Mouse (Mus musculus): Measurements from ENCODE around the gene Mapk10. TPM values are rescaled to one million over a fixed set of nuclear protein-coding genes. Genes with fewer than 3 reads are reported as not detected.
A peak's percentile ranks its signal among the peaks of the same experiment; 100 is the strongest.
"Not testable (repeated sequence)": the region's sequence is repeated elsewhere in the genome, so short reads cannot be mapped to it uniquely, and the experiment has no call there.

Mapk10 gene
- total and polyA plus RNA-seq, 3 experiments, result 0.10 to 0.95 (median 0.47) TPM

DNA sequence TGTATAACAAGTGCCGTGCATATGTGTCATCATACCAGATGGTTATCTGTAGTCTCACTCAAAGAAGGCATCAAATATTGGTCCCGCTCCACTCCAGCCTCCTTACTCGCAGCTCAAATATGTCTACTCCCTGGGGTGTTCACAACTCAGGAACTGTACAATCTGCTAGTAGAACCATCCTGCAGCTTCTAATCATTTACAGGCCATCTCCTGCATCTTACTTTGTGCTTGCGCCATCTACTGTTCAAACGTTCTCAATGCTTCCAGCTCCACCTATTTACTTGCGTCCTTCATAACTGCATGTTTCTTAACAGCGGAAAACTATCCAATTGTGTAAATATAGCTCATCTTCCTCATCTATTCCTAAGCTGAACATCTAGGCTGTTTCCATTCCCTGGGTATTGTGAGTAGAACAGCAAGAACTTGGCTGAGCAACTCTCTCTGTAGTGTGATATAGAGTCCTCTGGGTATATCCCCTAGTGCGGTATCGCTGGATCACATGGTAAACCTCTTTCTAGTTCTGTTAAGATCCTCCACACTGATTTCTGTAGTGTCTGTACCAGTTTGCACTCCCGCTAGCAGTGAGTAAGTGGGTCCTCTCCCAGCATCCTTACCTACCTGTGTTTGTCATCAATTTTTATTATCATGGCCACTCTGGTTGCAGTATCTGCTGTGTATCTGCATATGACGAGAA is 336.4 kb downstream of the Mapk10 start:
- no peak overlapping the region for H3K4me2 ChIP-seq (ENCODE audit: insufficient read depth, low read depth, poor library complexity, severe bottlenecking)
- H3K27me3 ChIP-seq (replicated peaks), result no peaks in the 10 kb centered on the region
- no peak overlapping the region for H3K4me3 ChIP-seq (replicated peaks in 1 of 3; ENCODE audit: low read depth in 2 of 3, low read length in 2 of 3, poor library complexity in 1 of 3)
- H3K9ac ChIP-seq (ENCODE audit: insufficient read depth, low read depth), result no peak overlapping the region
- dilution Hi-C loops (cut with MboI; ENCODE audit: extremely low pct_ligation_motif_present, extremely low pct_unique_long_range_greater_than_20kb, low sequenced_read_pairs), result no loop called here
- peak; percentile 57 for DNase-seq (ENCODE audit: extremely low read depth)
- no peaks in the 10 kb centered on the region for H3K9me3 ChIP-seq (replicated peaks; ENCODE audit: low read length)
- H3K27ac ChIP-seq (ENCODE audit: insufficient read depth, low read depth), result no peak overlapping the region
- no peaks in the 10 kb centered on the region for H3K79me2 ChIP-seq (replicated peaks; ENCODE audit: control insufficient read depth, extremely low read depth, insufficient read depth, poor library complexity, severe bottlenecking)
- TF ChIP-seq CTCF (conservative IDR thresholded peaks at IDR 0.05 in 1 of 2, IDR thresholded peaks at IDR 0.05 in 1 of 2; ENCODE audit: low read depth in 2 of 2, low read length in 2 of 2) (peak; percentile 26 to 79; a peak in 3 of 4 replicates), NRF1 (IDR thresholded peaks at IDR 0.05; ENCODE audit: low read depth, low read length) (no peak), USF1 (IDR thresholded peaks at IDR 0.05; ENCODE audit: low read depth, low read length) (no peak), TCF12 (IDR thresholded peaks at IDR 0.05; ENCODE audit: low read depth, low read length) (no peak), SMC3 (IDR thresholded peaks at IDR 0.05; ENCODE audit: low read depth, low read length) (peak; percentile 74), BHLHE40 (IDR thresholded peaks at IDR 0.05; ENCODE audit: low read depth, low read length) (no peak), RAD21 (IDR thresholded peaks at IDR 0.05; ENCODE audit: low read depth, low read length) (peak; percentile 83)
- in situ Hi-C loops (cut with MboI; ENCODE audit: low pct_ligation_motif_present, low pct_unique_long_range_greater_than_20kb, low sequenced_read_pairs), result loop anchor here (25.0 kb wide), 1 partner anchor 162 kb away; no protein-coding TSS in a partner anchor
- peaks cover 13 to 90% of the 10 kb centered on the region in 2 experiments for H3K36me3 ChIP-seq (replicated peaks in 1 of 2; ENCODE audit: control insufficient read depth in 1 of 2, insufficient read depth in 1 of 2, low read length in 1 of 2)
- no peaks in the 10 kb centered on the region for H3K4me1 ChIP-seq (ENCODE audit: control insufficient read depth in 1 of 2, insufficient read depth in 2 of 2)

GRCm38 (mm10) chr5:102872996-102873395 is 338.1 kb downstream of the Mapk10 start:
- in situ Hi-C loops (cut with MboI; ENCODE audit: low pct_ligation_motif_present, low pct_unique_long_range_greater_than_20kb, low sequenced_read_pairs), result loop anchor here (25.0 kb wide), 1 partner anchor 161 kb away; no protein-coding TSS in a partner anchor
- H3K36me3 ChIP-seq (replicated peaks in 1 of 2; ENCODE audit: control insufficient read depth in 1 of 2, insufficient read depth in 1 of 2, low read length in 1 of 2), result peaks cover 7 to 87% of the 10 kb centered on the region in 2 experiments
- H3K4me1 ChIP-seq (ENCODE audit: control insufficient read depth in 1 of 2, insufficient read depth in 2 of 2); H3K27ac ChIP-seq (ENCODE audit: insufficient read depth, low read depth); H3K4me3 ChIP-seq (replicated peaks in 1 of 3; ENCODE audit: low read depth in 2 of 3, low read length in 2 of 3, poor library complexity in 1 of 3); H3K79me2 ChIP-seq (replicated peaks; ENCODE audit: control insufficient read depth, extremely low read depth, insufficient read depth, poor library complexity, severe bottlenecking); H3K27me3 ChIP-seq (replicated peaks); DNase-seq (ENCODE audit: extremely low read depth); H3K9ac ChIP-seq (ENCODE audit: insufficient read depth, low read depth); H3K9me3 ChIP-seq (replicated peaks; ENCODE audit: low read length); H3K4me2 ChIP-seq (ENCODE audit: insufficient read depth, low read depth, poor library complexity, severe bottlenecking); dilution Hi-C loops (cut with MboI; ENCODE audit: extremely low pct_ligation_motif_present, extremely low pct_unique_long_range_greater_than_20kb, low sequenced_read_pairs): not testable (repeated sequence)

DNA sequence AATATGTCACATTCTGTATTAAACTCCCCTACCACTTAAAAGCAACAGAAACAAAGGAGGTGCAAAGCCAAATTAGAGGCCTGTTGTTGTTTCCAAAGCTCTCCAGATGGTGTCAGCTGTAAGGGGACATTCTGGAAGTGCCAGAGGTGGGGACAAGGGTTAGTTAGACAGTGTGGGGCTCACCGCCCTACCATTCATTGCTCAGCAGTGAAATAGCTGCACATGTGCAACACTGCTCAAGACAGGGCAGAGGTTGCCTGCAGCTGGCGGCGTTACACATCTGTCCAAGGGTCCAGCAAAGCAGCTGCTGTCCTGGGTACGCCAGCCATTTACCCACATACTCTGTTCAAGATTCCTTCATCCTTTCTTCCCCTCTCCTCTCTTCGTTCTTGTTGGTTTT is 342.9 kb downstream of the Mapk10 start:
- H3K4me3 ChIP-seq (replicated peaks in 1 of 3; ENCODE audit: low read depth in 2 of 3, low read length in 2 of 3, poor library complexity in 1 of 3), result no peak overlapping the region
- TF ChIP-seq HCFC1 (IDR thresholded peaks at IDR 0.05; ENCODE audit: low read depth, low read length) (no peak), POLR2A (IDR thresholded peaks at IDR 0.05; ENCODE audit: low read depth, low read length) (no peak), BHLHE40 (IDR thresholded peaks at IDR 0.05; ENCODE audit: low read depth, low read length) (no peak), ZNF384 (IDR thresholded peaks at IDR 0.05; ENCODE audit: low read depth, low read length) (no peak), TCF12 (IDR thresholded peaks at IDR 0.05; ENCODE audit: low read depth, low read length) (no peak), E2F4 (IDR thresholded peaks at IDR 0.05; ENCODE audit: insufficient replicate concordance, low read depth, low read length) (no peak), IRF4 (IDR thresholded peaks at IDR 0.05; ENCODE audit: low read depth, low read length) (no peak), USF1 (IDR thresholded peaks at IDR 0.05; ENCODE audit: low read depth, low read length) (no peak), EP300 (IDR thresholded peaks at IDR 0.05; ENCODE audit: low read length) (no peak), SIN3A (IDR thresholded peaks at IDR 0.05; ENCODE audit: low read length) (no peak), MAZ (IDR thresholded peaks at IDR 0.05; ENCODE audit: low read depth, low read length) (no peak), MXI1 (IDR thresholded peaks at IDR 0.05; ENCODE audit: low read depth, low read length) (no peak)
- no peak overlapping the region for H3K9ac ChIP-seq (ENCODE audit: insufficient read depth, low read depth)
- H3K9me3 ChIP-seq (replicated peaks; ENCODE audit: low read length), result no peaks in the 10 kb centered on the region
- no peak for DNase-seq (ENCODE audit: extremely low read depth)
- H3K4me1 ChIP-seq (ENCODE audit: control insufficient read depth in 1 of 2, insufficient read depth in 2 of 2), result no peaks in the 10 kb centered on the region
- no peak overlapping the region for H3K4me2 ChIP-seq (ENCODE audit: insufficient read depth, low read depth, poor library complexity, severe bottlenecking)
- dilution Hi-C loops (cut with MboI; ENCODE audit: extremely low pct_ligation_motif_present, extremely low pct_unique_long_range_greater_than_20kb, low sequenced_read_pairs) (no loop called here), in situ Hi-C loops (cut with MboI; ENCODE audit: low pct_ligation_motif_present, low pct_unique_long_range_greater_than_20kb, low sequenced_read_pairs) (loop anchor here (25.0 kb wide), 1 partner anchor 156 kb away; no protein-coding TSS in a partner anchor)
- no peak overlapping the region for H3K27ac ChIP-seq (ENCODE audit: insufficient read depth, low read depth)
- peaks cover 0 to 73% of the 10 kb centered on the region in 2 experiments for H3K36me3 ChIP-seq (replicated peaks in 1 of 2; ENCODE audit: control insufficient read depth in 1 of 2, insufficient read depth in 1 of 2, low read length in 1 of 2)
- H3K79me2 ChIP-seq (replicated peaks; ENCODE audit: control insufficient read depth, extremely low read depth, insufficient read depth, poor library complexity, severe bottlenecking), result no peaks in the 10 kb centered on the region
- no peaks in the 10 kb centered on the region for H3K27me3 ChIP-seq (replicated peaks)
